Mouse (Mus musculus) adrenal gland, adult (tissue): ENCODE measurements around the gene Wars2.

ENCODE experiments used
- DNase-seq, 2 experiments: peaks; one replicate each; pipeline ENCODE4 v3.0.0; 2022 to 2023; ENCODE audit warnings: low spot score in 1 of 2; ENCODE audit not compliant: inconsistent age in 2 of 2

Gene Wars2

GRCm38 (mm10) chr3:99247586-99247985 is 106.7 kb downstream of the Wars2 start:
- DNase-seq, result no peak

- DNase-seq, result no peak
These were observed 107.3 kb downstream of the Wars2 start for GRCm38 (mm10) chr3:99247996-99248801.

GRCm38 (mm10) chr3:99248831-99249550 is 108.1 kb downstream of the Wars2 start:
- DNase-seq, result no peak

GRCm38 (mm10) chr3:99249551-99249870 is 108.6 kb downstream of the Wars2 start:
- DNase-seq, result no peak

GRCm38 (mm10) chr3:99249906-99250305 is 109.0 kb downstream of the Wars2 start:
- no peak for DNase-seq

- no peak for DNase-seq
These were observed 110.7 kb downstream of the Wars2 start for GRCm38 (mm10) chr3:99251271-99252165.

GRCm38 (mm10) chr3:99252461-99253091 is 111.7 kb downstream of the Wars2 start:
- no peak for DNase-seq

GRCm38 (mm10) chr3:99253092-99253488 is 112.2 kb downstream of the Wars2 start:
- no peak for DNase-seq

GRCm38 (mm10) chr3:99253497-99254451 is 112.9 kb downstream of the Wars2 start:
- DNase-seq, result peak; percentile 24 to 80

GRCm38 (mm10) chr3:99254559-99255151 is 113.8 kb downstream of the Wars2 start:
- peak in 1 of 2 experiments; percentile 58 for DNase-seq

GRCm38 (mm10) chr3:99255411-99256365 is 114.8 kb downstream of the Wars2 start:
- no peak for DNase-seq

GRCm38 (mm10) chr3:99256366-99256750 is 115.5 kb downstream of the Wars2 start:
- no peak for DNase-seq

GRCm38 (mm10) chr3:99256766-99257165 is 115.9 kb downstream of the Wars2 start:
- no peak for DNase-seq

GRCm38 (mm10) chr3:99257586-99258577 is 117.0 kb downstream of the Wars2 start:
- no peak for DNase-seq

GRCm38 (mm10) chr3:99259741-99260270 is 118.9 kb downstream of the Wars2 start:
- DNase-seq, result no peak

- no peak for DNase-seq
These were observed 119.5 kb downstream of the Wars2 start for GRCm38 (mm10) chr3:99260395-99260794.

- DNase-seq, result no peak
These were observed 120.5 kb downstream of the Wars2 start for GRCm38 (mm10) chr3:99261371-99261791.
